Mouse (Mus musculus) midbrain, embryonic 13.5 days (tissue): ENCODE results near the gene 9130409I23Rik. TPM values are rescaled to one million over a fixed set of nuclear protein-coding genes. Genes with fewer than 3 reads are reported as not detected.

ENCODE experiments used
- polyA plus RNA-seq: library from polyadenylated mRNA; unstranded; fragments of >200 nt; fragmentation: Nextera tagmentation; extraction: Ambion mirVana; gene quantifications from 2 replicates; pipeline ENCODE4 v1.2.1, GENCODE M21; 2015

Gene 9130409I23Rik
- polyA plus RNA-seq, 1 experiment from 2014 or later, result 0.08 TPM

Other genes with a start within 250 kb of the 9130409I23Rik start
- gene H3f3a, start 237.3 kb upstream of the 9130409I23Rik start, polyA plus RNA-seq, result 4,178 and 4,302 TPM in 2 replicates
- gene Sde2, start 200.1 kb upstream of the 9130409I23Rik start, polyA plus RNA-seq, result 28.8 and 33.6 TPM in 2 replicates
- 0.27 and 0.31 TPM in 2 replicates for gene Lefty2, start 158.1 kb upstream of the 9130409I23Rik start, polyA plus RNA-seq
- gene Pycr2, start 146.9 kb upstream of the 9130409I23Rik start, polyA plus RNA-seq, result 76.6 and 83.1 TPM in 2 replicates
- 0.31 TPM in 1 of 2 replicates, not detected in the other for gene Lefty1, start 116.2 kb upstream of the 9130409I23Rik start, polyA plus RNA-seq
- 0.93 and 1.8 TPM in 2 replicates for gene Tmem63a, start 108.9 kb upstream of the 9130409I23Rik start, polyA plus RNA-seq
- gene Ephx1, start 30.3 kb upstream of the 9130409I23Rik start, polyA plus RNA-seq, result 2.0 and 2.6 TPM in 2 replicates
- gene Nvl, start 93.0 kb downstream of the 9130409I23Rik start, polyA plus RNA-seq, result 42.3 and 45.8 TPM in 2 replicates
- 77.6 and 78.5 TPM in 2 replicates for gene Cnih4, start 93.5 kb downstream of the 9130409I23Rik start, polyA plus RNA-seq
- gene Wdr26, start 160.8 kb downstream of the 9130409I23Rik start, polyA plus RNA-seq, result 47.2 and 51.7 TPM in 2 replicates